Mouse (Mus musculus): ENCODE data around the gene Sugt1. TPM values are rescaled to one million over a fixed set of nuclear protein-coding genes. Genes with fewer than 3 reads are reported as not detected.

The Sugt1 gene
- total RNA-seq (2023): 75.8 TPM

DNA sequence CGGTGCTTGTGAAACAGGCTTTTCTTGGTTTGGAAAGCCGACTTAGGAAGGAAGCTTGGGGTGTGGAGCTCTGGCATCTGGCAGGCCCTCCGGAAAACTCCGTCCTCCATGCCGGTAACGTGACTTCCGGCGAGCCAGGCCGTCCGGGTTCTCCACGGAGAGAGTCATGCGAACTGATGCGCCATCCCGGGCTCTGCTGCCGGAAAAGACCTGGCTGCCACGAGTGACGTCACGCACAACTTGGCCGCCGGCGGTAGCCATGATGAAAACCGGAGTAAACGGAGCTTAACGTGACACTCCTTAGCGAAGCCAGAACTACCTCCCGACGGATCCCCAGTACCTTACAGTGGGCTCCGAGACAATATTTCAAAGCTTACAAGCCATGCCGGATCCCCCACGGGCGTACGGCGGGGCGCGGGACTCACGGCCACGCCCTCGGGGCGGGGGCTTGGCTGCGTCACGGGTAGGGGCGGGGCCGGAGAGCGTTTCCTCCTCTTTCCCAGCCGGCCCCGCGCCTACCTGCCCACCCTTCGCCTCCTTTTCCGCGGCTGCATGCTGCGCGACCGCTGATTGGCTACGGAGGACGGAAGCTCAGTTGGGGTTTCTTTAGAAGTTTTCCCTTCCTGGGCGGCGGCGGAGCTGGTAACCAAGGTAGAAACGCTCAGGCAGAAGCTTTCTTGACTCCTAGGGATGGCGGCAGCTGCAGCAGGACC lies at the start of gene Sugt1:
TSS of gene Sugt1 (plus strand) at position 553 of the 713 bp plus-strand sequence.

GRCm38 (mm10) chr14:79662001-79662400 lies 74.5 kb downstream of the Sugt1 start, which contains the start of gene Cnmd:
Cnmd (minus strand) TSS chr14:79662170.

Other genes with a start within 250 kb of the Sugt1 start
- gene Naa16, start 196.9 kb upstream of the Sugt1 start, total RNA-seq (2023): 64.4 TPM
- 1.6 TPM for gene Mtrf1, start 189.9 kb upstream of the Sugt1 start, total RNA-seq (2023)
- 10.5 TPM for gene Kbtbd7, start 161.2 kb upstream of the Sugt1 start, total RNA-seq (2023)
- gene Kbtbd6, start 135.9 kb upstream of the Sugt1 start, total RNA-seq (2023): not detected
- 230 TPM for gene Elf1, start 106.5 kb upstream of the Sugt1 start, total RNA-seq (2023)
- 24.2 TPM for gene Wbp4, start 106.2 kb upstream of the Sugt1 start, total RNA-seq (2023)
- gene Cnmd, start 74.5 kb downstream of the Sugt1 start, total RNA-seq (2023): not detected
- gene Pcdh8, start 183.6 kb downstream of the Sugt1 start, total RNA-seq (2023): not detected